Mouse (Mus musculus): ENCODE results near the gene Minpp1. TPM values are rescaled to one million over a fixed set of nuclear protein-coding genes. Genes with fewer than 3 reads are reported as not detected.
A peak's percentile ranks its signal among the peaks of the same experiment; 100 is the strongest.
"Not testable (repeated sequence)": the region's sequence is repeated elsewhere in the genome, so short reads cannot be mapped to it uniquely, and the experiment has no call there.

The Minpp1 gene
- polyA plus RNA-seq (2012; rRNA removed), result 29.1 and 50.1 TPM in 2 replicates

DNA sequence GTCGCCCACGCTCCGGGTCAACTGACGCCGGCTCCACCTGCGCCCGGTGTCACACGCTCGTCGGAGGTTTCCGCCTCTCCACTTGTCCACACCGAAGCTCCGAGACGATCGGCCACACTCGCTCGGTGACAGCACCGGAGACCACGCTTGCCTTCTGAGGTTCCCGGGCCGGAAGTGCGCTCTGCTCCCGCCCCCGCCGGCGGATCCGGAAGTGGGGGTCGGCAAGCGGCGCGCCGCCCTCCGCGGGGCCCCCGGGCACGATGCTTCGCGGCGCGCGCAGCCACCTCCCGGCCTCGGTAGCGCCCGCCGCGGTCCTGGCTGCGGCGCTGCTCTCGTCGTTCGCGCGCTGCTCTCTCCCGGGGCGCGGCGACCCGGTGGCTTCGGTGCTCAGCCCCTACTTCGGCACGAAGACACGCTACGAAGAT lies at the start of gene Minpp1:
Gene Minpp1 (plus strand): TSS at position 89 of the 425 bp plus-strand sequence.
- peaks cover 3% of the 10 kb centered on the region for H3K4me1 ChIP-seq (ENCODE audit: control insufficient read depth, insufficient read depth, low read length)
- under 1% methylated on average over 64 of the region's 64 CpGs for WGBS
- TF ChIP-seq POLR2A (IDR thresholded peaks at IDR 0.05; ENCODE audit: borderline replicate concordance, extremely low read depth, low read depth, low read length) (peak; percentile 51; the same call in 1 of the 2 replicates), CTCF (IDR thresholded peaks at IDR 0.05; ENCODE audit: insufficient read depth, low read length) (no peak)
- peak; percentile 81 for DNase-seq
- H3K4me3 ChIP-seq (replicated peaks; ENCODE audit: extremely low read depth, low read depth, low read length), result peak within 1 kb of the TSS; percentile 96

GRCm38 (mm10) chr19:32439356-32439755 lies 46.2 kb upstream of the Minpp1 start:
- TF ChIP-seq CTCF (IDR thresholded peaks at IDR 0.05; ENCODE audit: insufficient read depth, low read length) (no peak), POLR2A (IDR thresholded peaks at IDR 0.05; ENCODE audit: borderline replicate concordance, extremely low read depth, low read depth, low read length) (no peak)
- DNase-seq, result no peak
- H3K4me1 ChIP-seq (ENCODE audit: control insufficient read depth, insufficient read depth, low read length), result no peaks in the 10 kb centered on the region
- H3K4me3 ChIP-seq (replicated peaks; ENCODE audit: extremely low read depth, low read depth, low read length), result no peak overlapping the region
- 73% methylated on average over 2 of the region's 2 CpGs for WGBS

GRCm38 (mm10) chr19:32441568-32441967 lies 44.0 kb upstream of the Minpp1 start:
- 95% methylated on average over 11 of the region's 11 CpGs for WGBS
- peak; percentile 10 for DNase-seq
- no peak overlapping the region for H3K4me3 ChIP-seq (replicated peaks; ENCODE audit: extremely low read depth, low read depth, low read length)
- no peaks in the 10 kb centered on the region for H3K4me1 ChIP-seq (ENCODE audit: control insufficient read depth, insufficient read depth, low read length)
- TF ChIP-seq POLR2A (IDR thresholded peaks at IDR 0.05; ENCODE audit: borderline replicate concordance, extremely low read depth, low read depth, low read length), result no peak
- TF ChIP-seq CTCF (IDR thresholded peaks at IDR 0.05; ENCODE audit: insufficient read depth, low read length), result peak; percentile 24; the same call in 1 of the 2 replicates

DNA sequence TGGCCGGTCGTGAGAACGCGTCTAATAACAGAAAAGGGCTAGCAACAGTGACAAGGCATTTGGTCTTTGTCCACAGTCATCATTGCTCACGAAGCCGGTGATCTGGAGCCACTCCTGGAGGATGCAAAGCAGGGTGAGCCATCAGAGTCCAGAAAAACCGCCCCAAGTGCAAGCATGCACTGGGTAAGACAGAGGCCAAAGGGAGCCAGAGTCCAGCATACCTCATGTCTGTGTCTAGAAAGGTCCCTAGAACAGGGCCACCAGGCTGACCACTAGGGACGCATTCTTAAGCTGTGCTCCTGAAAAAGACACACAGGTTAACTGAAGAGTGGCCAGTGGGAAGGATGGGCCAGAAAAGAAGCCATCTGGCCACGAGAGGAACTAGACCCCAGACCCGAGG lies 36.6 kb upstream of the Minpp1 start:
- TF ChIP-seq POLR2A (IDR thresholded peaks at IDR 0.05; ENCODE audit: borderline replicate concordance, extremely low read depth, low read depth, low read length) (no peak), CTCF (IDR thresholded peaks at IDR 0.05; ENCODE audit: insufficient read depth, low read length) (no peak)
- no peak overlapping the region for H3K4me3 ChIP-seq (replicated peaks; ENCODE audit: extremely low read depth, low read depth, low read length)
- WGBS, result 97% methylated on average over 10 of the region's 10 CpGs
- DNase-seq, result no peak
- H3K4me1 ChIP-seq (ENCODE audit: control insufficient read depth, insufficient read depth, low read length), result no peaks in the 10 kb centered on the region

GRCm38 (mm10) chr19:32452231-32452630 lies 33.3 kb upstream of the Minpp1 start:
- DNase-seq, result no peak
- H3K4me3 ChIP-seq (replicated peaks; ENCODE audit: extremely low read depth, low read depth, low read length), result no peak overlapping the region
- TF ChIP-seq POLR2A (IDR thresholded peaks at IDR 0.05; ENCODE audit: borderline replicate concordance, extremely low read depth, low read depth, low read length) (no peak), CTCF (IDR thresholded peaks at IDR 0.05; ENCODE audit: insufficient read depth, low read length) (no peak)
- 79% methylated on average over 4 of the region's 4 CpGs for WGBS
- no peaks in the 10 kb centered on the region; the same call in 1 of the 2 replicates for H3K4me1 ChIP-seq (ENCODE audit: control insufficient read depth, insufficient read depth, low read length)

GRCm38 (mm10) chr19:32456744-32457143 lies 28.8 kb upstream of the Minpp1 start:
- 66% methylated on average over 2 of the region's 2 CpGs for WGBS
- Histone ChIP-seq H3K4me1 (ENCODE audit: control insufficient read depth, insufficient read depth, low read length) (no peaks in the 10 kb centered on the region; the same call in 1 of the 2 replicates), H3K4me3 (replicated peaks; ENCODE audit: extremely low read depth, low read depth, low read length) (no peak overlapping the region)
- no peak for DNase-seq
- no peak for TF ChIP-seq POLR2A (IDR thresholded peaks at IDR 0.05; ENCODE audit: borderline replicate concordance, extremely low read depth, low read depth, low read length)
- TF ChIP-seq CTCF (IDR thresholded peaks at IDR 0.05; ENCODE audit: insufficient read depth, low read length), result no peak

- H3K4me1 ChIP-seq (ENCODE audit: control insufficient read depth, insufficient read depth, low read length); H3K4me3 ChIP-seq (replicated peaks; ENCODE audit: extremely low read depth, low read depth, low read length); DNase-seq: not testable (repeated sequence)
- 90% methylated on average over 8 of the region's 8 CpGs for WGBS
Observed at GRCm38 (mm10) chr19:32457631-32458030, 27.9 kb upstream of the Minpp1 start.

GRCm38 (mm10) chr19:32463037-32463436 lies 22.5 kb upstream of the Minpp1 start:
- 95% methylated on average over 6 of the region's 6 CpGs for WGBS
- H3K4me3 ChIP-seq (replicated peaks; ENCODE audit: extremely low read depth, low read depth, low read length), result no peak overlapping the region
- DNase-seq, result no peak
- no peak for TF ChIP-seq CTCF (IDR thresholded peaks at IDR 0.05; ENCODE audit: insufficient read depth, low read length)
- no peaks in the 10 kb centered on the region for H3K4me1 ChIP-seq (ENCODE audit: control insufficient read depth, insufficient read depth, low read length)

GRCm38 (mm10) chr19:32465228-32465627 lies 20.3 kb upstream of the Minpp1 start:
- no peak for DNase-seq
- Histone ChIP-seq H3K4me1 (ENCODE audit: control insufficient read depth, insufficient read depth, low read length) (no peaks in the 10 kb centered on the region; the same call in 1 of the 2 replicates), H3K4me3 (replicated peaks; ENCODE audit: extremely low read depth, low read depth, low read length) (no peak overlapping the region)
- TF ChIP-seq POLR2A (IDR thresholded peaks at IDR 0.05; ENCODE audit: borderline replicate concordance, extremely low read depth, low read depth, low read length), result no peak
- TF ChIP-seq CTCF (IDR thresholded peaks at IDR 0.05; ENCODE audit: insufficient read depth, low read length), result no peak
- WGBS, result 75% methylated on average over 4 of the region's 4 CpGs

DNA sequence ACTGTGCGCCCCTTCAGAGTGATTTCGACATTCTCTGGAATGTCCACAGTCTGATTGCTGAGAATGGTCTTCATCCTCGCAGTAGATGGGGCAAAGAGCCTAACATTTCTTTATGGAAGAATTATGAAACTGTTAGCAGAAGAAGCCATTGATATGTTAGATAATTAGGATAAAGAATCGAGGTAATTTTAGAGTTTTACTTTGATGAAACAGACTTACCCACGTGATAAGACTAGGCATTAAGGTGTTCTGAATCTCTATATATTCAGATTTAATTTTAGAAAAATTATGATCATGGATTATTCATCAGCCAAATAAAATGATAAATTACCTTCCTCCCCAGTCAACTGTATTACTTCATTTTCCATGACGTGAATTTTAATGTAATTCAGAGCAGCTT lies 19.1 kb upstream of the Minpp1 start, which contains the start of gene Rpl9-ps6:
Gene Rpl9-ps6 (minus strand): TSS at position 101 of the 400 bp plus-strand sequence.
- 65% methylated on average over 6 of the region's 6 CpGs for WGBS
- DNase-seq, result no peak
- Histone ChIP-seq H3K4me3 (replicated peaks; ENCODE audit: extremely low read depth, low read depth, low read length) (no peak within 1 kb of the TSS), H3K4me1 (ENCODE audit: control insufficient read depth, insufficient read depth, low read length) (no peaks in the 10 kb centered on the region; the same call in 1 of the 2 replicates)
- no peak for TF ChIP-seq CTCF (IDR thresholded peaks at IDR 0.05; ENCODE audit: insufficient read depth, low read length)
- no peak for TF ChIP-seq POLR2A (IDR thresholded peaks at IDR 0.05; ENCODE audit: borderline replicate concordance, extremely low read depth, low read depth, low read length)

Data from lung, adult 2 months (tissue).